Mouse (Mus musculus): ENCODE data around the gene Met.

Met gene

DNA sequence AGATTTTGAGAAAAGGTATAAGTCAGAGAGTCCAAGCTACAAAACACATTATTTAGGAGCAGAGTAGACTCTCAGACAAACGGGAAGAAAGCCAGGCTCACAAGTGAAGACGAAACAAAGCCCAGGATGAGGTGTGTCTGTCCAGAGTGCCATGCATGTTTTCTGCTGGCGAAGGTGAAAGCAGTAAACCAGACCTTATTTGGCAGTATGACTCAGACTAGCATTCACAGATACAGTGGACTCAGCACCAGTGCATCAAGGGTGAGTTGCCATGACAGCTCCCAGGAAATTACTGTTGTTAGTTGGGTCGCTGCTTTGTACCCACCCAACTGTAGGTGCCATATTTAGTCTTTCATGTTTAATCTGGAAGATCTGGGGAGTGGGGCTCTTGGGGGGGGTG, 149.1 kb downstream of the Met start:
- DNase-seq = no peak

DNA sequence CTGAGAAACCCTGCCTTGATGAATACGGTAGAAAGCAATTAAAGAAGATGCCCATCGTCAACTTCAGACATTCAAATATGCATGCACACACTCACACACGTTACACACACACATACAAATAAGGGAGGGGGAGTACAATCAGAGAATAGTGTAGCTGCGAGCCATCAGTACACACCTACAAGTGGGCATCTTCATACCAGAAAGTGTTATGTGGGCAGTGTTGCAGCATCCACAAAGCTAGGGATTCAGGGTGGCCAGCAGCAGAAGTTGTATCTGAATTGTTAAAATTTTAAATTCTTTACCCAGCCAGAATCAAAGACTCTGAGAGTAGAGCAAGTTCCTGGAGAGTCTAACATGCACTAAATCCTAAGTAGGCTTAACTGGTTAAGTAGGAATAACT, 157.2 kb downstream of the Met start:
- no peak for DNase-seq

DNA sequence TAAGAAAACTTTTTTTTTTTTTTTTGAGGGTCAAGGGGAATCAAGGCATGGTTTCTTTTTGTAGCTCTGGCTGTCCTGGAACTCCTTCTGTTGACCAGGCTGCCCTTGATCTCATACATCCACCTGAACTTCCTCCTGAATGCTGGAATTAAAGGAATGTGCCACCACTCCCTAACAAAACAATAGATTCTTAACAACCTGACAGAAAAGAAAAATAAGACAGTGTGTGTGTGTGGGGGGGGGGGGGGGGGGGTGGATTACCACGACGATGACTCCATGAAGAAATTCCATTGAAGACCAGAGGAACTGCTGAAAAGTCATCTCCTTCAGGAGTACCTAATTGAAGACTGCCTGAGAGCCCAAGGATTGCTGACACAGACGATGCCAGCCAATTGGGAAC, 157.8 kb downstream of the Met start:
- DNase-seq = no peak

Data from lung, postnatal 14 days (tissue).